Mouse (Mus musculus) midbrain, postnatal 0 days (tissue): ENCODE results near the gene Olfr312. TPM values are rescaled to one million over a fixed set of nuclear protein-coding genes. Genes with fewer than 3 reads are reported as not detected.
"Not testable (repeated sequence)": the region's sequence is repeated elsewhere in the genome, so short reads cannot be mapped to it uniquely, and the experiment has no call there.

Experiments used
- ATAC-seq: fragments of 200-750 bp; cut with Nextera tagmentation; 2 replicates; pipeline ENCODE4 v1.8.0; 2017; ENCODE audit warnings: moderate number of reproducible peaks, mild to moderate bottlenecking, moderate TSS enrichment, moderate library complexity; ENCODE audit not compliant: low FRiP score
- DNase-seq: peaks from one replicate; pipeline ENCODE4 v3.0.0-alpha.2; 2015; ENCODE audit warnings: low spot score
- H3K27ac ChIP-seq: fragments of 300-500 bp; sonication (generic); 2 replicates; pipeline ENCODE4 v1.5.1; 2014; ENCODE audit warnings: low read depth, mild to moderate bottlenecking, low read length, mixed read lengths
- H3K27me3 ChIP-seq: fragments of 300-500 bp; sonication (generic); 2 replicates; pipeline ENCODE4 v1.6.1; 2014; ENCODE audit warnings: low read length, control low read depth, mixed read lengths; ENCODE audit not compliant: insufficient read depth
- H3K36me3 ChIP-seq: fragments of 300-500 bp; sonication (generic); 2 replicates; pipeline ENCODE4 v1.6.1; 2014; ENCODE audit warnings: low read length, control low read depth, mixed read lengths; ENCODE audit not compliant: insufficient read depth
- H3K4me1 ChIP-seq: fragments of 300-500 bp; sonication (generic); 2 replicates; pipeline ENCODE4 v1.6.1; 2014; ENCODE audit warnings: mild to moderate bottlenecking, control low read depth, antibody characterized with exemption, low read length, mixed read lengths; ENCODE audit not compliant: insufficient read depth
- H3K4me2 ChIP-seq: fragments of 300-500 bp; sonication (generic); 2 replicates; pipeline ENCODE4 v1.6.1; 2014; ENCODE audit warnings: low read depth, mild to moderate bottlenecking, low read length, mixed read lengths; ENCODE audit not compliant: poor library complexity, severe bottlenecking
- H3K4me3 ChIP-seq: fragments of 300-500 bp; sonication (generic); 2 replicates; pipeline ENCODE4 v1.5.1; 2014; ENCODE audit warnings: low read depth, mild to moderate bottlenecking, low read length, moderate library complexity
- H3K9ac ChIP-seq: fragments of 300-500 bp; sonication (generic); replicated peaks from 2 replicates; pipeline ENCODE4 v1.6.1; 2014; ENCODE audit warnings: mild to moderate bottlenecking, low read length, moderate library complexity, mixed read lengths; ENCODE audit not compliant: poor library complexity, severe bottlenecking
- H3K9me3 ChIP-seq: fragments of 300-500 bp; sonication (generic); 2 replicates; pipeline ENCODE4 v1.6.1; 2016; ENCODE audit warnings: low read length, control low read depth
- CTCF ChIP-seq: IDR thresholded peaks from 2 replicates; pipeline ENCODE4 v1.5.1; 2016; ENCODE audit warnings: antibody characterized with exemption, mild to moderate bottlenecking
- WGBS: fragments of 180-500 bp; shearing (Covaris S2); extraction: QIAGEN DNeasy Blood & Tissue Kit; methylation state at CpG from one replicate; pipeline ENCODE4 v1.1.7; 2014; 5-methylcytosine and 5-hydroxymethylcytosine counted together
- polyA plus RNA-seq: library from polyadenylated mRNA; unstranded; fragments of >200 nt; fragmentation: Nextera tagmentation; extraction: Ambion mirVana; gene quantifications from 2 replicates; pipeline ENCODE4 v1.2.1, GENCODE M21; 2015
- total RNA-seq: library from RNA; depleted of rRNA; stranded (reverse); fragments of >200 nt; gene quantifications from 2 replicates; pipeline ENCODE4 v1.2.3, GENCODE M21; 2014

The Olfr312 gene
- total and polyA plus RNA-seq, 2 experiments from 2014 or later: not detected

DNA sequence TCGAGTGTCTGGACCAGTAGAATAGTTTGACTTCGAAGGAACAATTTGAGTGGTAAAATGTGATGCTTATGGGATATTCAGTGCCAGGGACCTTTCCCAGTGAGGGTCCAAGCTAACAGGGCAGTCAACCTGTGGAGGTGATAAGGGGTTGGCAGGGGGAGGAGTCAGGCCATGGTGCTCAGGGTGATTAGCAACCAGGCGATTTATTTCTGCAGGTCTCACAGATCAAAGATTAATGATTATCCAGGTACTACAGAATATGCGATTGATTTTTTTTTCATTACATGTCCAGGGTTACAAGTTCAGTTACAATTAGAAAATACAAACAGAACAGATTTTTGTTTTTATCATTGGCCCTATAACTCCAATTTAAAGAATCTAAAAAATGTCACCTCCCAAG lies 25.2 kb upstream of the Olfr312 start:
- Histone ChIP-seq H3K4me3 (no peak overlapping the region), H3K27me3 (no peaks in the 10 kb centered on the region), H3K9me3 (no peaks in the 10 kb centered on the region), H3K9ac (no peak overlapping the region), H3K4me2 (no peak overlapping the region), H3K4me1 (peaks cover 4% of the 10 kb centered on the region; the same call in 1 of the 2 replicates), H3K36me3 (no peaks in the 10 kb centered on the region), H3K27ac (no peak overlapping the region)
- no peak for DNase-seq
- 81% methylated on average over 4 of the region's 4 CpGs for WGBS
- no peak for TF ChIP-seq CTCF
- ATAC-seq: no peak

DNA sequence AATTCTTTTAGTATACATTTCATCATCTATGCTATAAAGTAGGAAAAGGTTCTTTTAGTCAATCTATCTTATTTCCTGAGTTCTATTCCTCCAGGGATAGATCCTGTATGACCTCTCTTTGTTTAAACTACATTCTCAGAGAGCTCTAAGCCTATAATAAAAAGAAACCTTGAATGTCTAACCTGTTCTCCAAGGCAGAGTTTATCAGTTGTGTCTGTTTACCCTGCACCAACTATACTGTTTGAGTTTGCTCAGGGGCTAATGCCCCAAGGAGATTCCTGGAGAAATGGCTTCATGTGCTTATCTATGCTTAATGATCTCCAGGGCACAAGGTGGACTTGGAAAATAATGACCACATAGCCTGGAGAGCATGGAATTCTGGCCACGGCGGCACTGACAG lies 24.6 kb upstream of the Olfr312 start:
- WGBS: 81% methylated on average over 2 of the region's 2 CpGs
- H3K9ac ChIP-seq: no peak overlapping the region
- no peak for TF ChIP-seq CTCF
- H3K4me3 ChIP-seq: no peak overlapping the region
- no peaks in the 10 kb centered on the region for H3K36me3 ChIP-seq
- H3K4me1 ChIP-seq: peaks cover 4% of the 10 kb centered on the region; the same call in 1 of the 2 replicates
- ATAC-seq (no peak), DNase-seq (no peak)
- H3K27me3 ChIP-seq: no peaks in the 10 kb centered on the region
- H3K4me2 ChIP-seq: no peak overlapping the region
- no peak overlapping the region for H3K27ac ChIP-seq
- H3K9me3 ChIP-seq: no peaks in the 10 kb centered on the region

DNA sequence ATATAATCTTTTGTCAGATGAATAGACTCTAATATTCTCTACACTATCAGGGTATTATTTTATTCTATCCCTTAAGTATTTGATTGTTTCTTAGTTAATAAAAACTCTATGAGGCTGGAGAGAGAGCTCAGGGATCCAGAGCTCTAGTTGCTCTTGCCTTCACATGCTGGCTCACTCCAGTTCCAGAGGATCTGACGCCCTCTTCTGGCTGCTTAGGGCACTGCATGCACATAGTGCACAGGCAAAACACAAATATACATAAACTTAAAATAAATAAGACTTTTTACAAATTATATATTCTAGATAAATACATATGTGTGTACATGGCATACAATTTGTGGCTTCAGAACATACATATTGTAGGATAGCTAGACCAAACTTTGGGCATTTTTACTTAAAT lies 17.0 kb upstream of the Olfr312 start:
- Histone ChIP-seq H3K27ac (no peak overlapping the region), H3K27me3 (no peaks in the 10 kb centered on the region), H3K9ac (no peak overlapping the region), H3K4me1 (no peaks in the 10 kb centered on the region), H3K4me3 (no peak overlapping the region), H3K4me2 (no peak overlapping the region), H3K36me3 (no peaks in the 10 kb centered on the region), H3K9me3 (no peaks in the 10 kb centered on the region)
- no peak for ATAC-seq
- no peak for DNase-seq
- peak; percentile 53 for TF ChIP-seq CTCF
- 3% methylated on average over 1 of the region's 1 CpGs for WGBS

DNA sequence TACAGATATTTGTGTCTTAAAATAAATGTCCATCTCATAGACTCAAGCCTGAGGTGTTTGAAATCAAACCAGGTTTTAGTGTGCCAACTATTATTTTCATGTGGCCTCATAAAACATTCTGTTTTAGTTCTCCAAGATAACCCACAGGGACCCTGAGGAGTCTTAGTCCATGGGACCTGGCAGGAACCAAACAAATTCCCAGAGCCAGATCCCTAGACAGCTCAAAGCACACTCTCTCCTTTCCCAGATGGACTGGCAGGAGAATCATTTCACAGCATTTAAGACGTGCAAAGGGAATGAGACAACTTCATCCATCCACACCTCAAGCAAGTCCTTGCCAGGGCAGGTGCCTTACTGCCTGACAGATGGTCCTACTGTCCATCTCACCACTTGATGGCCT lies 14.3 kb upstream of the Olfr312 start, which contains the start of gene Olfr313:
Gene Olfr313, plus strand, starts transcription at position 301 of the 400 bp plus-strand sequence.
- WGBS: 50% methylated on average over 1 of the region's 1 CpGs
- not testable (repeated sequence) for H3K27ac ChIP-seq, H3K4me2 ChIP-seq, H3K27me3 ChIP-seq, H3K36me3 ChIP-seq, H3K9ac ChIP-seq, H3K4me3 ChIP-seq, H3K4me1 ChIP-seq, ATAC-seq, DNase-seq, H3K9me3 ChIP-seq

DNA sequence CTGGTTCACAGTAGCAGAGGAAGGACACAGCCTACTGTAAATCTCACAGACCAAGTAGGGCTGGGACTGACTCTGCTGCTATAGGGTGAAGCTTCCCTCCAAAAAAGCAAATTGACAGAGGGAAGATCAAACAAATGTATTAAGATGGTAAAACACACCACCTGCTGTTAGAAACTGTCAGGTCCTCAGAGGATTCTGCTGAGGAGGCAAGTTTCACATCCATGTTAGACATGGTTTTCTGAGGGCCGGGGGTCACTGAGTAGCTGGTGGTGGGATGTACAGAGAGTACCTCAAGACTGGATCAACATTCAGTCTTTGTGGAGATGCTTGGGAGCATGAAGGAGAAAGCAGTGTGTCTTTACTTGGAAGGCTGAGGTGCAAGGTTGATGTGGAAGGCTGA lies 13.4 kb upstream of the Olfr312 start:
- H3K9me3 ChIP-seq: no peaks in the 10 kb centered on the region
- no peak overlapping the region for H3K4me3 ChIP-seq
- WGBS: 81% methylated on average over 1 of the region's 1 CpGs
- DNase-seq (no peak), ATAC-seq (no peak)
- H3K9ac ChIP-seq: no peak overlapping the region
- TF ChIP-seq CTCF: no peak
- H3K4me2 ChIP-seq: no peak overlapping the region
- no peak overlapping the region for H3K27ac ChIP-seq
- H3K4me1 ChIP-seq: no peaks in the 10 kb centered on the region
- H3K27me3 ChIP-seq: no peaks in the 10 kb centered on the region
- H3K36me3 ChIP-seq: no peaks in the 10 kb centered on the region

DNA sequence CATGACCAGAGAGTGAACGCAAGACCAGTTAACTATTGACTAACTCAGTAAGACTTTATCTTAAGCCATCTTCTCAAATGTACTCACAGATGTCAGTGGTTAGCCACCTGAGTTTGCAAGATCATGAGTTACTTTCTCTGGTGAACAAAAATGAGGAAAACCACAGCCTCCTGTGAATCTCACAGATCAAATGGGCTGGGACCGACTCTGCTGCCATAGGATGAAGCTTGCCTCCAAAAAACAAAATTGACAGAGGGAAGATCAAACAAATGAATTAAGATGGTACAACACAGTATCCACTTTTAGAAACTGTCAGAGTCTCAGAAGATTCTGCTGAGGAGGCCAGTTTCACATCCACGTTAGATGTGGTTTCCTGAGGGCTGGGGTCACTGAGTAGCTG lies 727 bp downstream of the Olfr312 start:
- Histone ChIP-seq H3K4me2 (no peak overlapping the region), H3K36me3 (no peaks in the 10 kb centered on the region), H3K9me3 (no peaks in the 10 kb centered on the region), H3K27me3 (no peaks in the 10 kb centered on the region), H3K9ac (no peak overlapping the region), H3K4me1 (no peaks in the 10 kb centered on the region), H3K4me3 (no peak overlapping the region), H3K27ac (no peak overlapping the region)
- ATAC-seq: no peak
- TF ChIP-seq CTCF: no peak
- DNase-seq: no peak
- 86% methylated on average over 3 of the region's 3 CpGs for WGBS

DNA sequence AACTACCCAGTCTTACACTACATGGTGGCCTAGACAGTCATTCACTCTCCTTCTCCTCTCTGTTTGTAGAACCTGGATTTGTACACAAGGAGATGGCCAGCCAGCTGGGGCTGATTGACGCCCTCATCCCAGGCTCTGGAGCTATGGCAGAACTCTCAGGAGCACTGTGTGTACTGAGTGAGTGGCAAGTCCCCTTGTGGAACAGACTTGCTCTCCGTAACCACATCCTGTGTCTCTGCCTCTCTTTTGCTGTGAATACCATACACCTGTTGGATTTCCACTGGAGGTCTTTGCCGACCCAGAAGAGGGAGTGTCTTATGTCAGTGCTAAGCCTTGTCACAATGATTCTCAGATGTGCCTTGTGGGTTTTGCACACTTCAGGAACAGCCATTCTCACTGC lies 3.5 kb downstream of the Olfr312 start:
- H3K4me1 ChIP-seq, H3K4me2 ChIP-seq, H3K27ac ChIP-seq, H3K4me3 ChIP-seq, H3K36me3 ChIP-seq, H3K9me3 ChIP-seq, ATAC-seq, H3K27me3 ChIP-seq, H3K9ac ChIP-seq, DNase-seq: not testable (repeated sequence)
- 76% methylated on average over 2 of the region's 3 CpGs for WGBS

DNA sequence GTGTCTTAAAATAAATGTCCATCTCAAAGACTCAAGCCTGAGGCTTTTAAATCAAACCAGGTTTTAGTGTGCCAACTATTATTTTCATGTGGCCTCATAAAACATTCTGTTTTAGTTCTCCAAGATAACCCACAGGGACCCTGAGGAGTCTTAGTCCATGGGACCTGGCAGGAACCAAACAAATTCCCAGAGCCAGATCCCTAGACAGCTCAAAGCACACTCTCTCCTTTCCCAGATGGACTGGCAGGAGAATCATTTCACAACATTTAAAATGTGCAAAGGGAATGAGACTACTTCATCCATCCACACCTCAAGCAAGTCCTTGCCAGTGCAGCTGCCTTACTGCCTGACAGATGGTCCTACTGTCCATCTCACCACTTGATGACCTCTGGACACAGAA lies 9.9 kb downstream of the Olfr312 start, which contains the start of gene Olfr311:
Gene Olfr311, plus strand, starts transcription at position 301 of the 400 bp plus-strand sequence.
- H3K9me3 ChIP-seq, ATAC-seq, H3K4me3 ChIP-seq, H3K9ac ChIP-seq, H3K27me3 ChIP-seq, H3K27ac ChIP-seq, H3K4me1 ChIP-seq, H3K36me3 ChIP-seq, DNase-seq, H3K4me2 ChIP-seq: not testable (repeated sequence)
